Mouse (Mus musculus) C2C12 (cell line): ENCODE results near the gene Prss21. TPM values are rescaled to one million over a fixed set of nuclear protein-coding genes. Genes with fewer than 3 reads are reported as not detected.
"Not testable (repeated sequence)": the region's sequence is repeated elsewhere in the genome, so short reads cannot be mapped to it uniquely, and the experiment has no call there.

Experiments used
- H3K27me3 ChIP-seq: one replicate; pipeline ENCODE4 v1.6.1; 2011; ENCODE audit not compliant: control insufficient read depth, insufficient read depth, insufficient read length
- H3K36me3 ChIP-seq: one replicate; pipeline ENCODE4 v1.6.1; 2011; ENCODE audit not compliant: control insufficient read depth, insufficient read depth
- H3K4me3 ChIP-seq: one replicate; pipeline ENCODE4 v1.5.1; 2011; ENCODE audit warnings: mild to moderate bottlenecking, control low read depth; ENCODE audit not compliant: poor library complexity, insufficient read depth, severe bottlenecking
- H3K79me2 ChIP-seq: one replicate; pipeline ENCODE4 v1.6.1; 2011; ENCODE audit not compliant: control insufficient read depth, insufficient read depth
- H3K79me3 ChIP-seq: one replicate; pipeline ENCODE4 v1.6.1; 2011; ENCODE audit warnings: low read depth, control low read depth
- H3ac ChIP-seq: one replicate; pipeline ENCODE3; 2011; ENCODE audit warnings: low read depth; ENCODE audit not compliant: control insufficient read depth, insufficient read length
- CEBPB ChIP-seq: IDR thresholded peaks from one replicate; pipeline ENCODE4 v1.6.1; 2011; ENCODE audit warnings: low read depth, mild to moderate bottlenecking, control low read depth, moderate library complexity
- CTCF ChIP-seq: IDR thresholded peaks from one replicate; pipeline ENCODE4 v1.5.1; 2011; ENCODE audit not compliant: control insufficient read depth, insufficient read depth, insufficient read length
- FOSL1 ChIP-seq: IDR thresholded peaks from one replicate; pipeline ENCODE4 v1.8.0; 2011; ENCODE audit warnings: mild to moderate bottlenecking, low read length; ENCODE audit not compliant: poor library complexity, insufficient read depth, severe bottlenecking
- MAX ChIP-seq: IDR thresholded peaks from one replicate; pipeline ENCODE4 v1.6.1; 2011; ENCODE audit warnings: mild to moderate bottlenecking, control low read depth
- MYOD1 ChIP-seq: IDR thresholded peaks from one replicate; pipeline ENCODE4 v1.6.1; 2011; ENCODE audit warnings: low read depth; ENCODE audit not compliant: control insufficient read depth, insufficient read length
- MYOG ChIP-seq: IDR thresholded peaks from one replicate; pipeline ENCODE4 v1.6.1; 2011; ENCODE audit not compliant: control insufficient read depth, insufficient read length; ENCODE audit errors: extremely low read depth
- USF1 ChIP-seq: IDR thresholded peaks from one replicate; pipeline ENCODE4 v1.6.1; 2011; ENCODE audit warnings: low read depth, mild to moderate bottlenecking, control low read depth, moderate library complexity
- microRNA-seq: library from miRNA; unstranded; fragments of <30 nt; microRNA quantifications from one replicate; pipeline ENCODE4, GENCODE M21; 2019; ENCODE audit warnings: borderline microRNAs expressed
- polyA plus RNA-seq: library from polyadenylated mRNA; unstranded; fragments of >200 nt; fragmentation: generic; extraction: Trizol; gene quantifications from one replicate; pipeline ENCODE4 v1.2.1, GENCODE M21; 2012; ENCODE audit warnings: missing spikeins

Prss21 gene
- polyA plus RNA-seq, 1 experiment: not detected

DNA sequence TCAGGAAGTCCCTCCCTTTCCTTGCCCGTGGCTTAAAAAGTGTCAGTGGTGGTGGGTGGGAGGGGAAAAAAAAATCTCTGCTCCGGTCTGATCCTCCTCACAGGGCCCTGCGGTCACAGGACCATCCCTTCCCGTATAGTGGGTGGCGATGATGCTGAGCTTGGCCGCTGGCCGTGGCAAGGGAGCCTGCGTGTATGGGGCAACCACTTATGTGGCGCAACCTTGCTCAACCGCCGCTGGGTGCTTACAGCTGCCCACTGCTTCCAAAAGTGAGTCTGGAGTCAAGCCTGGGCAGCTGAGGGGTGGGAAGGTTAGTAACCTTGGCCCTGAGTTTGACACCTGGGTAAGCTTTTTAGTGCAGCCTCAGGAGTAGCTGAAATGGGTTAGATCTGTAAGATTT is 657 bp downstream of the Prss21 start:
- H3ac ChIP-seq: no peak overlapping the region

DNA sequence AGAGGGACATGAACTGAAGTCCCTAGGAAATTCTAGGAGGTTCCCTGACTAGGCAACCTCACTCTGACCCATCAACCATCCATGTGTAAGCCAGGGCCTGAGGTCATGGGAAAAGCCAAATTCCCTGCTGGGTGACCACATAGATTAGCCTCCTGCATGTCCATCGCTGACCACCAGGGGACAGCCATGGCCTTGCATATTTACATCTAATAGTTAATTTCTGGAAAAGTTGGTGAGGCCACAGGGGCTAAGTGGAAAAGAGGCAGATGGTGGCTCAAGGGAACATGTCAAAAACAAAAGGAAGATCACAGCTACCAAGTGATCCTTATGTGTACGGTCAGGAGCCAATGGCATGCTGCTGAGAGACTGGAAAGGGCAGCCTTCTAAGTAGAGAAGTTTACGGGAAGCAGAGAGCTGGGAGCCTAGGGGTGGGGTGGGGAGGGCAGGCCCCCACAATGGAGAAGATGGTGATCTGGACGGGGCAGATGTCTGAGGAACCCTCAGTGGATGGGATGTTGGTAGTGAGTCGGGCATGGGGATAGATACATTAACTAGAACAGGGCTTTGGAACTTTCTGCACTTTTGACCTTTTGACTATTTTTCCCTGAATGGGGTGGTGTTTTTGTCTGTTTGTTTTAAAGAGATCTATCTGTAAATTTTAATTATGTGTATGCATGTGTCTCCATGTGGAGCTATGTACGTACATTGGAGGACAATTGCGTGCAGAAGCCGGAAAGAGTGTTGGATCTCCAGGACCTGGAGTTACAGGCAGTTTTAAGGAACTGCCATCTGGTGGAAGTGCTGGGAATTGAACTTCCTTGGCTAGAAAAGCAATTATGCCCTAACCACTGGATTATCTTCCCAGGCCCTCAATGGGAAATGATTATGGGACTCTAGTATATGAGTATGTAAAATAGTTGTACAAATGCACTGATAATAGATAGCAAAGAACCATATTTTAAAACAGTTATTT is 6.3 kb downstream of the Prss21 start:
- Histone ChIP-seq H3K79me3 (no peaks in the 10 kb centered on the region), H3K27me3 (peaks cover 27% of the 10 kb centered on the region), H3K4me3 (no peak overlapping the region), H3K36me3 (no peaks in the 10 kb centered on the region), H3ac (no peak overlapping the region), H3K79me2 (no peaks in the 10 kb centered on the region)
- TF ChIP-seq MYOG (no peak), CTCF (peak; percentile 42)

More for the DNA sequence above, 657 bp downstream of the Prss21 start:
- H3K79me3 ChIP-seq: no peaks in the 10 kb centered on the region
- H3K36me3 ChIP-seq: no peaks in the 10 kb centered on the region
- H3K27me3 ChIP-seq: peaks cover 16% of the 10 kb centered on the region
- no peaks in the 10 kb centered on the region for H3K79me2 ChIP-seq
- no peak overlapping the region for H3K4me3 ChIP-seq
- TF ChIP-seq MYOD1: no peak
- TF ChIP-seq MYOG: no peak
- TF ChIP-seq FOSL1: no peak
- no peak for TF ChIP-seq MAX

DNA sequence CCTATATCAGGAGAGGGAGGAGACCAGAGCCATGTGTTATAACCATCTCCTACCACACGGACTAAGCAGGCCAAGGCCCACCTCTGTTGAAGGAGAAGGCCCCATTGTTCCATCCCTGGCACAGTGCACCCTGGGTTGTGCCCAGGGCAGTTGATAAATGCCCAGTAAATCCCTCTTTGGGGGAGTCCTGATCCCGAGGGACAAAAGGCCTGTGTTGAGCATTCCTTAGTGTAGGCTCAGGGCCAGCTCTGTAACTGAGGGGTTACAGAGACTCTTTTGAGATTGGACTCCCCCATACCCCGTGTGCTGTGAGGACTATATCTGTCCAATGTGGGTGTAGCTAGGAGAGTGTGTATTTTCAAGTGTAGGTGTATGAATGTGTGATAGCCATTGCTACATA is 8.9 kb downstream of the Prss21 start:
- H3K36me3 ChIP-seq: no peaks in the 10 kb centered on the region
- no peaks in the 10 kb centered on the region for H3K79me2 ChIP-seq
- no peak overlapping the region for H3K4me3 ChIP-seq
- TF ChIP-seq FOSL1 (no peak), MAX (no peak), MYOG (no peak), CEBPB (no peak), MYOD1 (no peak), CTCF (no peak), USF1 (no peak)
- peaks cover 22% of the 10 kb centered on the region for H3K27me3 ChIP-seq
- H3ac ChIP-seq: no peak overlapping the region
- H3K79me3 ChIP-seq: no peaks in the 10 kb centered on the region

DNA sequence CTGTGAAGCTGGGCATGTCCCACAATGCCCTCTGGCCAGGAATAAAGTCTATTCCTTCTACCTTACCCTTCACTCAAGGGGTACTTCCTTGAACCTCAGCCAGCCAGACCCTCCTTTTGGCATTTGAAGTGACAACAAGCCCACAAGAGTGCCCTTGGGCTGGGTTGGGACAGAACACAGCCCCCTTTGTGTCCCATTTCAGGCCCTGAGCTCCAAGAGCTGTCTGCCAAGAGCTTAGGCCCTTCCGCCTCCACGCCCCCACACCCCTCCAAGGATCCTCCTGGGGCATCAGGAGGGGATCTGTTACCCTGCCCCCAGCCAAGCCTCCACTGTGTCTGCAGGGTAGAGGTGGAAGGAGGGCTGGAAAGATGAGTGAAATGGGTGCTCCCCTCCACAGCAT is 9.3 kb downstream of the Prss21 start:
- Histone ChIP-seq H3K79me2 (no peaks in the 10 kb centered on the region), H3ac (no peak overlapping the region), H3K79me3 (no peaks in the 10 kb centered on the region), H3K36me3 (no peaks in the 10 kb centered on the region), H3K4me3 (no peak overlapping the region), H3K27me3 (peaks cover 19% of the 10 kb centered on the region)
- TF ChIP-seq MYOD1: no peak
- no peak for TF ChIP-seq CTCF
- no peak for TF ChIP-seq MYOG
- no peak for TF ChIP-seq MAX
- TF ChIP-seq CEBPB: no peak
- TF ChIP-seq FOSL1: no peak
- TF ChIP-seq USF1: no peak

DNA sequence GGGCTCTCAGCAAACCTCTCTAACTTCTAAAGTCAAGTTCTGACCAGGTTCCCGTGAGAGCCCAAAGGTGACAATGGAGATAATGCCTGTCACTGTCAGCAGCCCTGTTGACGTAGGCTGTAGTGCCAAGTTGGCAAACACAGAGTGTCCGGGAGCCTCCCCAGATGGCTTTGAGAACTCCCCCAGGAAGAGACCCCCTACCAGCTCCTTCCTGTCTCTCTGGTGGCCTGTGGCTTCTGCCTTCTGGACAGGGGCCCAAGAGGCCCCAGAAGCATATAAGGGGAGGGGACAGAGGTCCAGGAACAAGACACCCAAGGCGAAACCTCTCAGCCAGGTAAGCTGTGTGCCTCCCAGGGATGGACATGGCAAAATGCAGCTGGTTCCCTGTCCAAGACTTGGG is 12.7 kb downstream of the Prss21 start, which contains the start of the genes Dcpp1 and Dcpp2:
Gene Dcpp1, plus strand, starts transcription at position 301 of the 400 bp plus-strand sequence.
Gene Dcpp2, plus strand, starts transcription at position 305 of the 400 bp plus-strand sequence.
- not testable (repeated sequence) for H3K4me3 ChIP-seq, H3ac ChIP-seq, H3K79me3 ChIP-seq

DNA sequence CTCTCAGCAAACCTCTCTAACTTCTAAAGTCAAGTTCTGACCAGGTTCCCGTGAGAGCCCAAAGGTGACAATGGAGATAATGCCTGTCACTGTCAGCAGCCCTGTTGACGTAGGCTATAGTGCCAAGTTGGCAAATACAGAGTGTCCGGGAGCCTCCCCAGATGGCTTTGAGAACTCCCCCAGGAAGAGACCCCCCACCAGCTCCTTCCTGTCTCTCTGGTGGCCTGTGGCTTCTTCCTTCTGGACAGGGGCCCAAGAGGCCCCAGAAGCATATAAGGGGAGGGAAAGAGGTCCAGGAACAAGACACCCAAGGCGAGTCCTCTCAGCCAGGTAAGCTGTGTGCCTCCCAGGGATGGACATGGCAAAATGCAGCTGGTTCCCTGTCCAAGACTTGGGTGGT is 49.3 kb downstream of the Prss21 start, which contains the start of gene Dcpp3:
Gene Dcpp3, plus strand, starts transcription at position 301 of the 400 bp plus-strand sequence.
- not testable (repeated sequence) for H3K4me3 ChIP-seq, H3ac ChIP-seq, H3K79me3 ChIP-seq, H3K27me3 ChIP-seq, H3K36me3 ChIP-seq, H3K79me2 ChIP-seq

More for the DNA sequence above, 12.7 kb downstream of the Prss21 start, which contains the start of the genes Dcpp1 and Dcpp2:
- not testable (repeated sequence) for H3K79me2 ChIP-seq, H3K36me3 ChIP-seq
- H3K27me3 ChIP-seq: peaks cover 19% of the 10 kb centered on the region

Small RNA genes within 50 kb of the gene (microRNA-seq; reads per million reads assigned to microRNA genes)
- 0.28 reads per million for gene Mir5125

Other genes starting within 250 kb of the Prss21 start
- 0.01 TPM for gene Mmp25, start 222.8 kb upstream of the Prss21 start, polyA plus RNA-seq
- gene Bicdl2, start 207.6 kb upstream of the Prss21 start, polyA plus RNA-seq: 0.28 TPM
- gene Hcfc1r1, start 194.5 kb upstream of the Prss21 start, polyA plus RNA-seq: 253 TPM
- gene Thoc6, start 194.2 kb upstream of the Prss21 start, polyA plus RNA-seq: 60.5 TPM
- gene Tnfrsf12a, start 190.6 kb upstream of the Prss21 start, polyA plus RNA-seq: 916 TPM
- not detected for gene Cldn6, start 188.8 kb upstream of the Prss21 start, polyA plus RNA-seq
- gene Cldn9, start 184.0 kb upstream of the Prss21 start, polyA plus RNA-seq: 0.54 TPM
- gene 1520401A03Rik, start 145.3 kb upstream of the Prss21 start, polyA plus RNA-seq: 0.01 TPM
- gene Pkmyt1, start 141.7 kb upstream of the Prss21 start, polyA plus RNA-seq: 14.8 TPM
- gene Paqr4, start 127.2 kb upstream of the Prss21 start, polyA plus RNA-seq: 12.5 TPM
- gene Kremen2, start 122.2 kb upstream of the Prss21 start, polyA plus RNA-seq: 0.05 TPM
- gene Flywch1, start 96.5 kb upstream of the Prss21 start, polyA plus RNA-seq: 92.5 TPM
- gene Flywch2, start 82.0 kb upstream of the Prss21 start, polyA plus RNA-seq: 0.27 TPM
- gene Srrm2, start 77.5 kb upstream of the Prss21 start, polyA plus RNA-seq: 63.8 TPM
- 852 TPM for gene Elob, start 38.9 kb upstream of the Prss21 start, polyA plus RNA-seq
- not detected for gene Prss33, start 32.0 kb upstream of the Prss21 start, polyA plus RNA-seq
- 0.02 TPM for gene Prss32, start 24.2 kb upstream of the Prss21 start, polyA plus RNA-seq
- gene Prss41, start 23.9 kb upstream of the Prss21 start, polyA plus RNA-seq: 0.02 TPM
- not detected for gene Dcpp1, start 12.8 kb downstream of the Prss21 start, polyA plus RNA-seq
- not detected for gene Dcpp2, start 12.8 kb downstream of the Prss21 start, polyA plus RNA-seq
- not detected for gene Dcpp3, start 49.4 kb downstream of the Prss21 start, polyA plus RNA-seq
- not detected for gene Sbp, start 73.6 kb downstream of the Prss21 start, polyA plus RNA-seq
- not detected for gene Sbpl, start 87.2 kb downstream of the Prss21 start, polyA plus RNA-seq
- gene Prss30, start 112.5 kb downstream of the Prss21 start, polyA plus RNA-seq: 0.04 TPM
- gene Prss22, start 130.0 kb downstream of the Prss21 start, polyA plus RNA-seq: 0.95 TPM
- gene Prss27, start 170.1 kb downstream of the Prss21 start, polyA plus RNA-seq: 0.16 TPM
- gene Kctd5, start 205.4 kb downstream of the Prss21 start, polyA plus RNA-seq: 41.5 TPM